Mouse (Mus musculus): Measurements from ENCODE around the gene Nop16.

GRCm38 (mm10) chr13:54582126-54582525, 7.8 kb downstream of the Nop16 start:
- TF ChIP-seq POLR2A (IDR thresholded peaks at IDR 0.05; ENCODE audit: insufficient read depth, low read depth, low read length): no peak
- no peak for TF ChIP-seq CTCF (IDR thresholded peaks at IDR 0.05; ENCODE audit: insufficient read depth, low read depth, low read length)

All from olfactory bulb, adult 2 months (tissue).